Mouse (Mus musculus): Measurements from ENCODE around the gene Klk1b1.

GRCm38 (mm10) chr7:43920582-43920981, 46.0 kb upstream of the Klk1b1 start:
- TF ChIP-seq CTCF (IDR thresholded peaks at IDR 0.05; ENCODE audit: extremely low read depth, insufficient read depth, insufficient read length, insufficient replicate concordance) (no peak), POLR2A (IDR thresholded peaks at IDR 0.05; ENCODE audit: low read depth, low read length) (no peak)
